Mouse (Mus musculus) telencephalon, adult 2 months (tissue): ENCODE measurements around the gene Tex33.

Experiments
- DNase-seq: peaks from one replicate; pipeline ENCODE4 v3.0.0-alpha.2; 2011; ENCODE audit warnings: low read depth, low spot score

The Tex33 gene

DNA sequence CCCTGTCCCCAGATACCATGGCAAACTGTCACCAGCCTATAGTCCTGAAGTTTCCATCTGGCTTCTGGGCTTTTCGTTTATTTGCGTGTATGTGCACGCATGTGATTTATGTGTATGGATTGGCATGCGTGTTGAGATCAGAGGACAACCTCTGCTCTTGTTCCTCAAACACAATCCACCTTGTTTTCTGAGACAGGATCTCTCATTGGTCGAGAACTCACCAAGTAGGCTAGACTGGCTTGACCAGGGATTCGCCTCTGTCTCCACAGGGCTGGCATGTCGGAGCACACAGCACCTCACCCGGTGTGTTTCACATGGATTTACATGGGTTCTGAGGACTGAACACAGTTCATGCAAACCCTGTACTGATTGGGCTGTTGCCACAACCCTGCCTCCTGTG, 18.4 kb upstream of the Tex33 start:
- DNase-seq: no peak

DNA sequence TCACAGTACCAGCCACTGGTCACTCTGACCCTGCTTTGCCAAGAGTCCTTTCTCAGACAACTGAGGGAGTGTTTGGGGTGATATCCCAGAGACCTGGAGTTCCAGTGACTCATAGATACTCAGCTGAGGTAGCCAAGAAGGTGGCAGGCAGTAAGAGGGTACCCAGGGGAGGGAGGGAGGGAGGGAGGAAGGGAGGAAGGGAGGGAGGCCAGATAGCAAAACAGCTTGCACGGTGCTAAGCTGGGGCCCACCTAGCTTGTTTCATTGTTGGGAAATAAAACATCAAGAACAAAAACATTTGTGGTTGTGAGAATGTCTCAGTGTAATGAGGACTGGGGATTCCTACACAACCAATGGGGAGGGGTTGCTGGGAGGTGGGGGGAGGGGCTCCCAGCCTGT, 18.0 kb upstream of the Tex33 start:
- DNase-seq: no peak

DNA sequence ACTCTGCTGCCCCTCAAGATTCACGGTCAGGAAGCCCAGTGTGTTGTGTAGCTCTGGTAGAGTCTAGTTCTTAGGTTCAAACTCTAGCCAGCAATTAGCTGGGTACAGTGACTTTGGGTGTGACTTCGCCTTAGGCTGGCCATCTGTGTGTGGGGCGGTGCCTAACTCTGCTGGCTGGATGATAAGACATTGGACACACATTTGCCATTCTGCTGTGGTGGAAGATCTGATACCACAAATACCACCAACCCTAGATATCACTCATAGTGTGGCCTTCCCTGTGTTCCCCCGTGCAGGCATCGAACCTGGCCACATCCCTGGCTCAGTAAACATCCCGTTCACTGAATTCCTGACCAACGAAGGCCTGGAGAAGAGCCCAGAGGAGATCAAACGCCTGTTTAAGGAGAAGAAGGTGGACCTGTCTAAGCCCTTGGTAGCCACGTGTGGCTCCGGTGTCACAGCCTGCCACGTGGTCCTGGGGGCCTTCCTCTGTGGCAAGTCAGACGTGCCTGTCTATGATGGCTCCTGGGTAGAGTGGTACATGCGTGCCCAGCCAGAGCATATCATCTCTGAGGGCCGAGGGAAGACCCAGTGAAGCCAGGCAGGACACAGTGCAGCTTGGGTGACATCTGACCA, 17.5 kb upstream of the Tex33 start:
- no peak for DNase-seq

DNA sequence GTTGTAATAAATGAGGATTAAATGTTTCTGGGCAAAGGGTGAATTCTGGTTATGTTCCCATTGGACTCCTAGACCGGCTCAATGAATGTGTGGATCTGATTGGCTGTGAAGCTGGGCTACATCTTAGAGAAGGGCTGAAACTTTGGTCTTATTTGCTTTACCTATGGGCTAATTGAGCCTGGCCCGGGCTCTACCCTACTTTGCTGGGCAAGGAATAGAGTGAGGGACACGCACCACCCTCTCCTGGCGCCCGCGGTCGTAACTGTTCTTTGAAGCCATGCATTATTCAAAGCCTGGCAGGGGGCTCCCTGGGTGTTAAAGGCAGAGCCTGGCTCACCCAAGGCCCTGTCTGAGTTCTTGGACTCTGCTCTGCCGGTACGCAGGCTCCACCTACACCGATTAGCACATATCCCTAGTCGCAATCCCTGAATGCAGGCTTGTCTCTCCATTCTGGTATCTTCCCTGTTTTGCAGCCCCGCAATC, 13.9 kb upstream of the Tex33 start:
- no peak for DNase-seq

DNA sequence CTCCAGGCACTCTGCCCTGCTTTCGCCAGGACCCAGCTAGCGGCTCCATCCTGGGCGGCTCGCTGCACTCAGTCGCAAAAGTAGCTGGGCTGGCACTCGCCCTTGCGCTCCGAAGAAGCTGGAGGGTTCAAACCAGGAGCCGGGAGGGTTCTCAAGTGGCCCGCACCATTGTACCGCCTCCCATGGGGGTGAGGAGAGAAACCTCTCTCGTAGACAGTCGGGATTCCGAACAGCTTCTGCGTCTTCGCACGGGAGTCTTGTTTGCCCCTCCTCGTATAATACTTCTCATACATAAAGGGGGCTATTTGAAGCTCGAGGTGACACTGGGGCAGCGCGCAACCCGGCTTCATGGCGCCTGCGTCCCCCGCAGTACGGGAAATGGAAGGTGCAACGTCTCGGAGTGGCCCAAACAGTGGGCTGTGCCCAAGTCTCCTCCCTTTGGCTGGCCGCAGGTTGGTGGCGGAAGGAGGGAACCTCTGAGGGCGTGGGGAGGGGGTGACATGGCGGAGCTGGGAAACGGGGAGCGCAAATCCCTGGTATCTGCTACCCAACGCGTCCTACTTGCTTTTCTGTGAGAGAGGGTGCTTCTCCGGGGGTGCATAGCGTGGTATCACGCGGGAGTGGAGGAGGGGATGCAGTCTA, 10.7 kb upstream of the Tex33 start, which contains the start of gene Mpst:
Mpst (plus strand) TSS at position 124 of the 642 bp plus-strand sequence.
- DNase-seq: peak; percentile 85

DNA sequence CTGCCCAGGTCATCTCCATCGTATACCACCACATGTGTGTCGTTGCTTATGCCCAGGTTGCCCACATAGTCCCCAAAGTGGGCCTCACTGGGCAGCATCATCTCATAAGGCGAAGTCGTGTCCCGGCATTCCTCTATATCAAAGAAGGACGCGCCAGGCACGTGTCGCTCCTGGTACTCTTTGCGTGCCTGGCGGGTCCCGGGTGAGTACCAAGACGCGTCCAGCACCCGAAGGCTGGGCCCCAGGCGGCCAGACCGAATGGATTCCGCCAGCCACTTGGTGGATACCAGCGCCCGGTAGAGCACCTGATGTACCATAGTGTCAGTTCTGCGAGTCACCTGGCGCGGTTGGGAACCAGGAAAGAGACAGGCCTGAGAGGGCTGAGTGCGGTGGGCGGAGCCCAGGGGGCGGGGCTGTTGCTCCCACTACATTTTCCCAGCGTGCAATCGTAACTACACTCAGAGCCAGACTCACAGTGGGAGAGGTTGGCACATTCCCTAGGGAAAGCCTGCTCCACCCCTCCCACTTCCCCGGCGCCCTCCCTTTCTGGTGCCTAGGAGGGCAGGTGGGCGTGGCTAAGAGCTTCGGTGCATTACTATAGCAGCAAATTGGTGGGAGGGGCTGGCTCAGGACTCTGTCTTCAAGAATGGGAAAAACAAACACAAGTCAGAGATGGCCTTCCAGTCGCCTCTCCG, 10.0 kb upstream of the Tex33 start, which contains the start of gene Tst:
Tst (minus strand) TSS at position 391 of the 695 bp plus-strand sequence.
- peak; percentile 73 for DNase-seq

DNA sequence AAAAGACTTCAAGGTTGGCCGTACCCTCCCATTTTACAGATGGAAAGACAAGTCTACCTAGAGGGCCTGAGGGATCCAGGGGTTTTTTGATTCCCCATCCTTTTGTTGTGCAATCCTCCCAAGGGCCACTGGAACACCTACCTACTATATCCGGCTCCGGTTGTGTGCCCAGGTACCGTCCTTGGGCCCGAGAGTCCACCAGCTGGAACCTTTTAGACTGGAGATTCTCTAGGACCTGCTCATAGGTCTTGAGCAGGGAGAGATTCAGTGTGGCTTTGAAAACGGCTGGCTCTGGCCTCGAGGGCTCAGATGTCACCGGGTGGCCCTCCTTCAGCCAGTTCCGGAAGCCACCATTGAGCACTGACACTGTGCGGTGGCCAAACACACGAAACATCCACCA, 9.4 kb upstream of the Tex33 start:
- DNase-seq: no peak

DNA sequence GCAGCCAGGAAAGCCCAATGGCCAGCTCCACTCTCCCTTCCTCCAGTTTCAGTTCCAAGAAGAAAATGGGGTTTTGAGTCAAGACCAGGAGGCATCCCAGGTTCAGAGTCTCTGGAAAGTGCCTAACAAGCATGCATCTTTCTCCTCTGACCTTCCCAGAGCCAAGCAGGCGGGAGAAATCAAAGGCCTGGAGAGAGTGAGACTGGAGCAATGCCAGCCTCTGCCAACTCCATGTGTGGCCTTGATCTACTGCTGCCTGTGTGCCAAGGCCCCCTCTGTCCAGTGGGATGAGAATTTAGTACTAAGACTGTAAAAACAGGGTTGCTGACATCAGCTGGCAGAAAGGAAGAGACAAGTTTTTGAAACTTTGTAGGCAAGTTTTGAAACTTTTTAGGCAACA, 8.2 kb upstream of the Tex33 start:
- no peak for DNase-seq

DNA sequence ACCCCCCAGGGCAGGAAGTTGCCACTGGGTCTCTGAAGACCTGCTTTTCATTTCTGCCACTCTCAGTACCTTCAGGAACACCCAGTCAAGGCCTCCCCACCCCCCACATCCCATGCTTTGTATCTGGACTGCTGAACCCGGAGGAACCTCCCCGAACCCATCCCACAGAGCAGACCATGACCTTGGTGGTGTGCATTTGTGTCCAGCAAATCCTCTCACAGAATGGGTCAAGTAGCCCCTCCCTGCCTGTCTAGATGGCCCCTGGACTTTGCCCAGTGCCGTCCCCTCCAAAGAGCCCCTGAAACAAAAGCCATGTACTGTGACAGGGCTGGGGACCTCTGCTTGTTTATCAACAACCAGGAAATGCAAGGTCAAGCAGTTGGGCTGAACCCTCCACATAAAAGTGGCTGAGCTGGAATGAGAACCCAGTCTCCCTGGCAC, 7.6 kb upstream of the Tex33 start:
- no peak for DNase-seq

DNA sequence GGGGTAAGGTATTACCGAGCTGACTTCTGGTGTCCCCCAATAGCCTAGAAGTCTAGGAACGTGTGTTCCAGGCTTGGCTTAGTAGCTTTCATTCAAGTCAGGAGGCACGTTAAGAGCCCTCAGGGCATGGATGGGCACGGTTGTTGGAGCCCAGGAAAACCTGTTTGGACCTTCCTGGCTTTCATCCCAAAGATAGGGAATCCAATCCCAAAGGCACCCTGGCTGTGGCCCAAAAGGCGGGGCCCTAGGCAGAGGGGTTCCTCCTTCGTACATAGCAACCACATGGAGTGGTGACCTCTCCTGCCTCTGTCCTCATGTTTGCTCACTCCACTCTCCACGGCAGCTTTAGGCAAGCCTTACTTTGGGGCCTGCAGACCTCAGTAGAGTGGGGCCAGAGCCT, 6.7 kb upstream of the Tex33 start:
- no peak for DNase-seq

DNA sequence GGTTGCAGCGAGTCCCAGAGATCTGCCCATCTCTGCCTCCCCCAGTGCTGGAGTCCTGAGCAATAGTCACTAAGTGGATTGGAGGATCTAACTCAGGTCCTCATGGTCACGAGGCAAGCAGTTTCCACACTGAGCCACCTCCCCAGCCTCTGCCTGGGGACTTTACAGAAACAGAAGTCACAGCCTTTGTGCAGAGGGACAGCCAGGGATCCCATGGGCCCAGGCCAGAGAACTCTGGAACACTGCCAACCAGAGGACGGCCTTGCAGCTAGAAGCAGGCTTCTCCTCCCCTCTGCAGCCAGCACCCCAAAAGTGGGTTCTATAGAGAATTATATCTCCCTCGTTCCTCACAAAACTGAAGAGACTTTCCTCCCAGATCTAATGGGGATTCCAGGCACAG, 6.2 kb upstream of the Tex33 start:
- no peak for DNase-seq

DNA sequence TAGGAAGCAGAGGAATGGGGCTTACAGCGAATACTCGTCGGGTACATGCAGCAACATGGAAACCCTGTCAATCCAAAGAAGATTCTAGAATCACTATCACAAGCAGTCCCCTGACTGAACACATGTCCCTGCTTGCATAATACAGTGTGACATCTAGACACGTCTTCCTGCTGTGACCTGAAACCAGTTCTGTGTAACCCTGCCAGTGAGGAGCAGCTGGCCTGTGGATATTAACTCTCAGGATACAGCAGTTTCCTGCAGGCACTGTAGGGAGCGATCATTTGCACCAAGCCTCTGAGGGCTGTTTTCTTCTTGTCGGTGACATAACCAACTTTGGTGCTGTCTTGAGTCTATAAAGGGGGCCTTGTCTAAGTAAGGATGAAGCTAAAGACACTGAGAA, 5.6 kb upstream of the Tex33 start:
- DNase-seq: no peak

DNA sequence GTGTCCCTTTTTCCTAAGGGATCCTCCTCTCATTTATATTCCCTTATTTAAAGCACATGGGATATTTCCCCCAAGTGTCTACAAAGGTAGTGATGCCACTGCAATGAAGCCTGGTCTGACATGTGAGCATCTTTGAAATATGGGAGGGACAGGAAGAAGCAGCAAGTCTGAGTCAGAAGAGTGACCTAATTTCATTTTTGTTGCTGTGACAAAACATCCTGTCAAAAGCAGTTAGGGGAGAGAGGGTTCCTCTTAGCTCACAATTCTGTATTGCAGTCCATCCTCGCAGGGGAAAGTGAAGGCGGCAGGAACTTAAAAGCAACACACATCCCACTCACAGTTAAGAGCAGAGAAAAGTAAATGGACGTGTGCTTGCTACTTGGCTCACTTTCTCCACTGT, 4.9 kb downstream of the Tex33 start:
- DNase-seq: no peak

DNA sequence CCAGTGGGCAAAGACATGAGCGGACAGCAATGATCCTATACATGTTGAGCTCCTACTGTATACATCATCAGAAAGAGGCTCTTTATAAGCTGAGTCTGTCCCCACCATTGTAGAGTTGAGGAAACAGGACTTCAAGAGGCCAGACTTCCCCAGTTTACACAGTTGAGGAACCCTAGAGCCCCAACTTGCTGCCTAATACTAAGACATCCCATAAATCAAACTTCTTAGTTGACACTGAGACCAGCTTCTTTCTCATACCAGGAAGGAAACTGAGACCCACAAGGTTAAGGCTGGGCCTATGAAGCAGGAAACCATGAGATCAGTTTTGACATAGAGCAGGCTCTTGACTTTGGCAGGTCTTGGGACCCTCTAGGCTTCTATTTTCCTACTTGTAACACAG, 10.1 kb downstream of the Tex33 start:
- DNase-seq: no peak

DNA sequence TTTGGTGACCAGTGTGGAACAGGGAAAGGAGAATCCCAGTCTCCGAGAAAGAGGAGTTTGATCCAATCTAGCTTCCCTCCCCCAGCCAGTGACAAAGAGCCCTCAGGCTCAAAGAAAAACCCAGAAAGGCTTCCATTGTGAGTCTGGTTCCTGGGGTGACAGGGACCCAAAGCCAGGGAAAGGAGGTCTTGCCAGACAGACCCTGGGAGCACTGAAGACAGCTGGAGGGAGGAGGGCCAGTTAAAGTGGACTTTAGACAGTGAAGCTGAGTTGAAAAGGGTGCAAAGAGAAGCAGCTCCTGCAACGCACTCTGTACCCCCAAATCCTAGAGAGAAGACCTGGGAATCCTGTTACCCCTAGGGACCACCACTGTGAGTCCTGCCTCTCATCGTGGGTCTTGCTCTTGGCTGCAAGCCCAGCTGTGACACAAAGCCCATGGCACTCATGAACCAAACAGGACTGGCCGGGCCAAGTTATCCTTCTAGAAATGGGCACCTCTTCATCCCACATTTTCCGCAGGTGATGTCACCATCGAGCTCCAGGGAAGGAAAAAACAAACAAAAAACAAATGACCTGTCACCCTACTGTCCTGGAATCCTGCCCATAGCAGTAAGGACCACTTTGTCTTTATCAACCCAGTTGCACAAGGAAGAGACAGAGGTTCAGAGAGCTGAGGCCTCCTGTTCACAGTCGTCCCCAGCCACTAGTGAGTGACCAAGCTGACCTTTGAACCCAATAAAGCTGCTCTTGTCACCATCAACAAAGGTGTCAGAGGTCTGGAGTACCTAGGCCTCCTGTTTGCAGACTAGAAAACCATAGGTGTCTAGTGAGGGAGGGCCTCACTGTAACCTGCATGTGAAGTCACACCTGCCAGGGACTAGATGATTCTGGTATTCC, 11.2 kb downstream of the Tex33 start:
- DNase-seq: no peak

DNA sequence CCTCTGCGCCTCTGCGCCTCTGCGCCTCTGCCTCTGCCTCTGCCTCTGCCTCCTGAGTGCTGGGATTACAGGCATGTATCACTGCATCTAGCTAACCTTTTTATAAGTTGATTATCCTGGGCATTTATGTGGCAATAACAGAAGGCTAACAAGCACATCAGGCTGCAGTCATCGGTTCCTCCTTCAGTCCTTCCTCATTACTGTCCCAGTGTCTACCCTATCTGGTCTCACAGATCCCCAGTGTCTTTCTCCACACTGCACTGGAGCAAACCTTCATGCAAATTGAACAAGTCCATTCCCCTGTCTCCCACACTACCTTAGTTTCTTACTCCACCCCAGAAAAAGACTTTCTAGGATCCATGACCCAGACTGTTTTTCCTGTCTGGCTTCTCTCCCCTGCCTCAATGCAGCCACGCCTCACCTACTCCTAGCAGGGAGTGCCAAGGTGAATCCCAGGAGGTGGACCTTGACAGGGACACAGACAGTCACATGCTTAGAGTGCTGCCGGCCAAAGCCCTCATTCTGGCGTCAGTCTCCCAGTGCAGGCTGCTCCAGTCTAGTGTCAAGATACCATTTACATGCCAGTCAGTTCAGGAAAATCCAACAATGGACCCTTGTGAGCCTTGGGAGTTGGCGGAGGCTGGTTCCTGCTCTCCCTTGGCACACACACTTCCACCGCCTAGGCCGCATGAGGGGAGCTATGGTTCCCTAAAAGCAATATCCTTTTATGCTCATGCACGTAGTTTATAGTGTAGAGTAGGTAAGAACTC, 12.1 kb downstream of the Tex33 start:
- no peak for DNase-seq

DNA sequence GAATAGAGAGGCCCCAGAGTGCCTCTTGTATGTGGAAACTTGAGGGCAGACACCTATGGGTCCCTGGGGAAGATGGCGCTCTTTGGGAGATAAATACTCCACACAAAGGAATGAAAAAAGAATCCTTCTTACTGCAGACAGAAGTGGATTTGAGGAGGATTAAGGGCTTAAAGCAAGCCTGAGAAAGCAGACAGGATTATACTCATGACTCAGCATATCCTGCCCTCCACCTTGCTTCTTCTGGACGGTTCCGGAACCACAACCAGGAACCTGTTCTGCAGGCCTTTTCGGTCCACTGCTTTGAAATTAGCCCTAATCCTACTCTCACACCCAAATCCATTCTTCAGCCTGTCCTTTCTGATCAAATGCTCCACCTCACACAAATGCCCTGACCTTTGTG, 13.6 kb downstream of the Tex33 start:
- DNase-seq: no peak

DNA sequence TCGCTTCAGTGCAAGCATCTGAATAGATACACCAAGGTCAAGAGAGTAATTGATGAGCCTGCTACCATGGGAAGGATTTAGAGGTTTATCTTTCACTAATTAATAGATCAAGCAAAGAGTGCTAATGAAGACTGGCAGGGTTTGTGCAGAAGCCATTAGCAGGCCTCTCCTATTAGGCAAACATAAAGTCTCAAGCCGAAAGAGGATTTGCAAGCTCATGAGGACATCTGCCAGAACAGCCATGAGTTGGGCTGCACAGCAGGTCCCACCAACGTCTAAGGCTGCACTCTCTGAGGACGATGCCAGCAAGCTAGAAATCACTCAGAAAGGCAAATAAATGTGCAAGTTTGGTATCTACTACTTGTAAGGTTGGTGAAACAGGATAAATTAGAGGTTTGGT, 15.0 kb downstream of the Tex33 start:
- no peak for DNase-seq

DNA sequence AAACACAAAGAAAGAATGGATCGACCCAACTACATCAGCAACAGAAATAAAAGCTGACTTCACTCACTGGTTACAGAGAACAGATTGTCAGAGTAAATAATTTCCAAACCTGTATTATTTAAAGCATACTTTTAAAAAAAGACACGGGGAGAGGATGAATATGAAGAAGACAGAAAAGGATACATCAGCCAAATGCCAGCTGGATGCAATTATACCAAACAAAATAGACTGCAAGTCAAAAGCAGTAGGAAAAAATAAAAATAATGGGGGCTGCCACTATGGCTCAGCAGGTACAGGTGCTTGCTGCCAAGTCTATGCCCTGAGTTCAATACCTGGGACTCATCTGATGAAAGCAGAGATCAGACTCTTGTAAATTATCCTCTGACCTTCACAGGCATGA, 15.5 kb downstream of the Tex33 start:
- DNase-seq: peak; percentile 65

DNA sequence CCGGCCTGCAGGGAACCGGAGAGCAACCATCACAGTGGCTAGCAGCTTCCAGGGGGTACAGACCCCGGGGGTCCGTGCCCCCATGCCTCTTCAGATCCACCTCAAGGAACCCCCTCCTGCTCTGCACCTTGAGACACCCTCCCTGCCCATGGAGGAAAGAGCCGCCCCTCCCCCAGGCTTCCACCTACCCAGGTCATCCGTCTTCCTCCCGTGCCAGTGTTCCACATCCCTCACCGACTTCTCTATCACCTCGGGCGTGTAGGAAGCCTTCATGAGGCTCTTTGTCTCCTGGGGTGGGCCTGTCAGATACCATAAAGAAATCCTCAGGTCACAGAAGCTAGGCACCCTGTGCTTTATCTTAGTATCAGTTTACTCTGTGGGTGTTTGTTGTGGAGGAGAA, 17.2 kb downstream of the Tex33 start:
- no peak for DNase-seq

DNA sequence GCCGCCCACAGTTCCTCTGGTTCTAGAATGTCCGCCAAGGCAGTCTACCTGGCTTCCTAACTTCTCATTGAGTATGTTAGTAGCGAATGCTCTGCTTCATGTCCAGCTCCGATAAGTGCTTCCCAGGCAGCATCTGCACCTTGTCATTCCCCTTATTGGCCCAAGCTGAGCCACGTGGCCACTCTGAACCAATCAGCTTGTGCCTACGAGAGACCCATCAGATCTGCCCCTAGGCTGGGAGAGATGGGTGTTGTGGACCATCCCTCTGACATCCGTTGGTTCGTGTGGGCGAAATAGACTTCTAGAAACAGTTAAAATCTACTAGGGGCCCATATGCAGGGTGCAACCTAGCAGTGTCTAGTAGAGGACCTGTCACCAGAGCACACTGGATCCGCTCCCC, 17.9 kb downstream of the Tex33 start:
- no peak for DNase-seq
